Mouse (Mus musculus) ES-E14 (cell line): ENCODE measurements at regions not wholly inside any gene's neighbourhood (a gene's known extent, or its start where the extent isn't known, plus 50 kb on each side); places are given as distances from the start of the nearest gene placed in this dataset.

Source experiments
- CHD2 ChIP-seq: IDR thresholded peaks from 2 replicates; pipeline ENCODE4 v1.6.1; 2014; ENCODE audit warnings: mild to moderate bottlenecking, low read depth, low read length, inconsistent platforms
- HCFC1 ChIP-seq: IDR thresholded peaks from 2 replicates; pipeline ENCODE4 v1.6.1; 2012; ENCODE audit warnings: low read length, inconsistent platforms, borderline replicate concordance; ENCODE audit not compliant: insufficient read depth
- MAFK ChIP-seq: IDR thresholded peaks from 2 replicates; pipeline ENCODE4 v1.6.1; 2014; ENCODE audit warnings: mild to moderate bottlenecking, low read depth, low read length, inconsistent platforms; ENCODE audit not compliant: insufficient read depth
- ZC3H11A ChIP-seq: IDR thresholded peaks from 2 replicates; pipeline ENCODE4 v1.6.1; 2012; ENCODE audit warnings: low read depth, mild to moderate bottlenecking, inconsistent platforms, low read length, borderline replicate concordance

DNA sequence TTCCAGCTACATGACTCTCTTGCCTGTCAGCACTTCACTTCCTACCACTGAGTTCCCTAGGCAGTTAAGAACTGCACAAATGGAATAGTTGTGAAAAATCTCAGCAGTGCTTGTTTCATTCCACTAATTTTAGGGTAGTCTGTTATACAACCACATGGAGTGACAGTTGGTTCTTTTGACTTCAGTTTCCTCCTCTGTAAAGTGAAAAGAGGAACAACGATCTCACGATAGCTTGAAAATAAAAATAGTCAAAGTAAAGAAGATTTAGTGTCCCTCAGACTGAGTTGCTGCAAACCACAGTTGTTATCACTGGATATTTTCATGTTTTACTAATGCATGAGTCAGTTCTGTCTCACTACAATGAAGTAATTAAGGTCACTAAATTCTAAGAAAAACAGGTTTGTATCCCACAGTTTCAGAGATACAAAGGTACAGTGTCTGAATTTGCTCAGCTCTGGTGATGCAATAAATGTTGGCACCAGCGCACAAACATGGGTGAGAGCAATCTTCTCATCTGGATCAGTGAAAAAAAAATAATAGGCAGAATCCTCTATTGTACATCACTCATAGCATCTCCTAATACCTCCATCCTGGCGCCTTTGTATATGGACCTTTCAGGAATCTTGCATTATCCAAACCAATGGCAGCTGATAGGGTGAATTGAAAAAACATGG is 458.8 kb upstream of the Agtr1b start:
- TF ChIP-seq CHD2 (no peak), HCFC1 (no peak), MAFK (no peak), ZC3H11A (no peak)
